Mouse (Mus musculus) myocyte (in vitro differentiated cells): ENCODE measurements around the gene Fhl3. TPM values are rescaled to one million over a fixed set of nuclear protein-coding genes. Genes with fewer than 3 reads are reported as not detected.

Experiments
- H3K27me3 ChIP-seq: one replicate; pipeline ENCODE4 v1.6.1; 2011; ENCODE audit not compliant: control insufficient read depth, insufficient read depth, insufficient read length
- H3K36me3 ChIP-seq: one replicate; pipeline ENCODE4 v1.6.1; 2011; ENCODE audit not compliant: control insufficient read depth, insufficient read depth
- H3K4me2 ChIP-seq: one replicate; pipeline ENCODE4 v1.6.1; 2011; ENCODE audit warnings: low read depth, control low read depth
- H3K4me3 ChIP-seq: one replicate; pipeline ENCODE4 v1.5.1; 2011; ENCODE audit warnings: mild to moderate bottlenecking, control low read depth, moderate library complexity
- H3K79me2 ChIP-seq: one replicate; pipeline ENCODE4 v1.6.1; 2011; ENCODE audit not compliant: control insufficient read depth, insufficient read depth
- H3ac ChIP-seq: one replicate; pipeline ENCODE4 v1.6.1; 2011; ENCODE audit not compliant: control insufficient read depth, insufficient read length
- CEBPB ChIP-seq: IDR thresholded peaks from 2 replicates; pipeline ENCODE4 v1.6.1; 2011; ENCODE audit warnings: mild to moderate bottlenecking, moderate library complexity; ENCODE audit not compliant: poor library complexity, insufficient read depth, severe bottlenecking
- E2F4 ChIP-seq: IDR thresholded peaks from one replicate; pipeline ENCODE4 v1.6.1; 2011; ENCODE audit warnings: mild to moderate bottlenecking, control low read depth, moderate library complexity; ENCODE audit not compliant: insufficient read depth
- MAX ChIP-seq: IDR thresholded peaks from one replicate; pipeline ENCODE4 v1.6.1; 2011; ENCODE audit warnings: low read depth, mild to moderate bottlenecking, control low read depth
- MYOD1 ChIP-seq, 3 experiments: IDR thresholded peaks; one replicate each; pipeline ENCODE4 v1.6.1; 2011; ENCODE audit warnings: control low read depth in 2 of 3, low read depth in 2 of 3, mild to moderate bottlenecking in 2 of 3, moderate library complexity in 1 of 3; ENCODE audit not compliant: insufficient read length in 2 of 3, control insufficient read depth in 1 of 3
- MYOG ChIP-seq, 3 experiments: IDR thresholded peaks; one replicate each; pipeline ENCODE4 v1.6.1; 2011; ENCODE audit warnings: control low read depth in 2 of 3, low read depth in 2 of 3, mild to moderate bottlenecking in 2 of 3; ENCODE audit not compliant: insufficient read length in 2 of 3, control insufficient read depth in 1 of 3, insufficient read depth in 1 of 3
- POLR2A ChIP-seq: IDR thresholded peaks from one replicate; pipeline ENCODE4 v1.6.1; 2011; ENCODE audit warnings: low read depth, mild to moderate bottlenecking, control low read depth, moderate library complexity; ENCODE audit not compliant: insufficient read length
- POLR2AphosphoS2 ChIP-seq: IDR thresholded peaks from one replicate; pipeline ENCODE4 v1.6.1; 2011; ENCODE audit warnings: low read depth, control low read depth; ENCODE audit not compliant: insufficient read length
- REST ChIP-seq: IDR thresholded peaks from one replicate; pipeline ENCODE4 v1.6.1; 2011; ENCODE audit warnings: mild to moderate bottlenecking, control low read depth, moderate library complexity; ENCODE audit not compliant: insufficient read depth, insufficient read length
- SRF ChIP-seq: IDR thresholded peaks from one replicate; pipeline ENCODE4 v1.6.1; 2011; ENCODE audit warnings: low read depth; ENCODE audit not compliant: control insufficient read depth, insufficient read length
- TCF12 ChIP-seq: IDR thresholded peaks from one replicate; pipeline ENCODE4 v1.6.1; 2011; ENCODE audit warnings: mild to moderate bottlenecking, control low read depth; ENCODE audit not compliant: poor library complexity, insufficient read depth, severe bottlenecking
- TCF3 ChIP-seq: IDR thresholded peaks from one replicate; pipeline ENCODE4 v1.6.1; 2011; ENCODE audit warnings: low read depth, control low read depth; ENCODE audit not compliant: insufficient read length
- USF1 ChIP-seq: IDR thresholded peaks from one replicate; pipeline ENCODE4 v1.6.1; 2011; ENCODE audit warnings: low read depth, mild to moderate bottlenecking, control low read depth, moderate library complexity
- polyA plus RNA-seq: library from polyadenylated mRNA; unstranded; fragments of >200 nt; fragmentation: generic; extraction: Trizol; gene quantifications from one replicate; pipeline ENCODE4 v1.2.1, GENCODE M21; 2012; ENCODE audit warnings: missing spikeins

Gene Fhl3
- polyA plus RNA-seq, 1 experiment = 110 TPM

DNA sequence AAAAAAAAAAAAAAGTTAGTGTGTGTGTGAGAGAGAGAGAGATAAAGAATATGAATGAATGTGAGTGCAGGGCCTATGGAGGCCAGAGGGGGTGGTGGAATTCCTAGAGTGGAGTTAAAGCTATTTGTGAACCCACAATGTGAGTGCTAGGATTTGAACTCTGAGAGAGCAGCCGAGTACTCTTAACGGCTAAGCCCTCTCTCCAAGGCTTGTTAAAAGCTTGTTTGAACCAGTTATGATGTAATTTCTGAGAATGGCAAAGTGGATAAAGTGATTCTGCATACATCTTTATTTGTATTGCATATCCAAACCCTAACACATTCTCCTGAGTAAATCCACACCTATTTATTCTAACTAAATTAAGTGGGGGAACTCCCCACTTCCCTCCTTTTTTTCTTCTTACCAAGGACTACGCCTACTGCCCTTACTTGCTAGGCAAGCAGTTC is 8.1 kb upstream of the Fhl3 start:
- no peak for TF ChIP-seq POLR2A
- TF ChIP-seq MYOG (IDR thresholded peaks at IDR 0.05; ENCODE audit: control insufficient read depth in 1 of 3, insufficient read depth in 1 of 3, insufficient read length in 2 of 3, low read depth in 2 of 3) = no peak
- TF ChIP-seq CEBPB = no peak
- no peak for TF ChIP-seq TCF3
- TF ChIP-seq TCF12 = no peak
- no peak for TF ChIP-seq REST
- TF ChIP-seq MYOD1 (IDR thresholded peaks at IDR 0.05; ENCODE audit: control insufficient read depth in 1 of 3, insufficient read length in 2 of 3, low read depth in 2 of 3) = no peak
- no peak for TF ChIP-seq MAX
- TF ChIP-seq USF1 = no peak
- TF ChIP-seq E2F4 = no peak
- TF ChIP-seq SRF = no peak
- TF ChIP-seq POLR2AphosphoS2 = no peak
- peak overlapping the region; percentile 90 for H3K4me2 ChIP-seq
- peak overlapping the region; percentile 41 for H3ac ChIP-seq

DNA sequence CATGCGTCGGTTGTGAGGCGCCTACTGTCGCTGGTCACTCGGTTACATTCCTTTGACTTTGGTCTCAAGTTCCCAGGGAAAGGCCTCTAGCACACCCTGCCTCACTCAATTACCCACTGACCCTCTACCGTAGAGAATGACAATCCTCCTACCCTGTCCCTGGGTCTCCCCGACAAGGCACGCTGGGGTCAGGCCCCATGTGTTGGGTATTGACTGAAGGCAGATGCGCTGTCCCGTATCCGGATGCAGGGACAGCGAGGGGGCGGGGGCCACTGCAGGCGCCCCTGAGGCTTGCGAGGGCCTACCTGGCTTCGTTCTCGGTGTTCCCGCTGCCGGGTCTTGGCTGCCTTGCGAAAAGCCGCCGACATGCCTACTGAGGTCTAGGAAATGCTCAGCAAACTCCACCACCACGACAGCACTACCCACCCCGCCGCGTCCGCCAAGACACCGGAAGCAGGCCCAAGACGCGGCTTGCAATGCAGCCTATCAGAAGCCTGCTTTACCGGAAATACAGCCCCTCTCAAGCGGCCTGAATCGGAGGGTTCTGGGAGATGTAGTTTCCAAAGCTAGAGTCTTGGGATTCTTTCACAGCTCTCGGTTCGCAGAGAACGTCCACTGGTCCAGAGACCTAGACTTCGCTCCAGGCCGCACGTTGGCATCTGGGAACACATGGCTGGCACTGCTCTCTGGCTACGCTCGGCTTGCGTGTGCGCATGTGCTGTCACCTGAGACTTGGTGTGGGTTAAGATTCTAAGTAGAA is 7.2 kb upstream of the Fhl3 start, which contains the start of gene Utp11:
Gene Utp11 (minus strand): TSS at position 466 of the 760 bp plus-strand sequence.
- Histone ChIP-seq H3K27me3 (no peaks in the 10 kb centered on the region), H3K36me3 (no peaks in the 10 kb centered on the region), H3K4me2 (peak within 1 kb of the TSS; percentile 90), H3K79me2 (peaks cover 45% of the 10 kb centered on the region), H3K4me3 (peak within 1 kb of the TSS; percentile 78), H3ac (peak within 1 kb of the TSS; percentile 41)
- TF ChIP-seq CEBPB = no peak
- peak; percentile 74 for TF ChIP-seq POLR2AphosphoS2
- peak in 1 of 3 experiments; percentile 37 for TF ChIP-seq MYOD1 (IDR thresholded peaks at IDR 0.05; ENCODE audit: control insufficient read depth in 1 of 3, insufficient read length in 2 of 3, low read depth in 2 of 3)
- TF ChIP-seq TCF3 = no peak
- TF ChIP-seq E2F4 = no peak
- peak; percentile 43 for TF ChIP-seq MAX
- no peak for TF ChIP-seq SRF
- peak; percentile 68 for TF ChIP-seq POLR2A
- no peak for TF ChIP-seq TCF12
- TF ChIP-seq REST = no peak
- peak in 2 of 3 experiments; percentile 25 to 39 for TF ChIP-seq MYOG (IDR thresholded peaks at IDR 0.05; ENCODE audit: control insufficient read depth in 1 of 3, insufficient read depth in 1 of 3, insufficient read length in 2 of 3, low read depth in 2 of 3)
- no peak for TF ChIP-seq USF1

More for the DNA sequence above, 8.1 kb upstream of the Fhl3 start:
- H3K79me2 ChIP-seq = peaks cover 50% of the 10 kb centered on the region
- H3K4me3 ChIP-seq = peak overlapping the region; percentile 78
- no peaks in the 10 kb centered on the region for H3K27me3 ChIP-seq
- peaks cover 4% of the 10 kb centered on the region for H3K36me3 ChIP-seq

DNA sequence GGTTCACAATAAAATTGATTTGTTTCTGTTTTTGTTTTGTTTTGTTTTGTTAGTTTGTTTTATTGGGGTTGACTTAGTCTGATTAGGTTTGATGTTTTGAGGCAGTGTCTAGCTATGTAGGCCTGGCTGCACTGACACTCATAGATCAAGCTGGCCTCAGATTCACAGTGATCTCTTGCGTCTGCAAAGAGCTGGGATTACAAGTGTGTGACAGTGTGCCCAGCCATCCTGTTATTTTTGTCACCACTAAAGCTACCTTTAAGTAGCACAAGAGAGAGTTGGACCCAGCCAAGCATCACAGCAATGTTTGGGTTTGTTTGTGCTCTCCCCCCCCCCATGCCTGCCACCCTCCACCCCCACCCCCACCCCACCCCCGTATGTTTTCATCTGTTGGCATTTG is 5.9 kb upstream of the Fhl3 start:
- TF ChIP-seq REST (no peak), E2F4 (no peak), USF1 (no peak), CEBPB (no peak), MYOG (IDR thresholded peaks at IDR 0.05; ENCODE audit: control insufficient read depth in 1 of 3, insufficient read depth in 1 of 3, insufficient read length in 2 of 3, low read depth in 2 of 3) (no peak), SRF (no peak), MYOD1 (IDR thresholded peaks at IDR 0.05; ENCODE audit: control insufficient read depth in 1 of 3, insufficient read length in 2 of 3, low read depth in 2 of 3) (no peak), MAX (no peak), POLR2AphosphoS2 (no peak), POLR2A (no peak), TCF3 (no peak), TCF12 (no peak)
- H3K27me3 ChIP-seq = no peaks in the 10 kb centered on the region
- no peak overlapping the region for H3ac ChIP-seq
- no peak overlapping the region for H3K4me2 ChIP-seq
- H3K79me2 ChIP-seq = peaks cover 34% of the 10 kb centered on the region
- no peak overlapping the region for H3K4me3 ChIP-seq
- H3K36me3 ChIP-seq = no peaks in the 10 kb centered on the region

DNA sequence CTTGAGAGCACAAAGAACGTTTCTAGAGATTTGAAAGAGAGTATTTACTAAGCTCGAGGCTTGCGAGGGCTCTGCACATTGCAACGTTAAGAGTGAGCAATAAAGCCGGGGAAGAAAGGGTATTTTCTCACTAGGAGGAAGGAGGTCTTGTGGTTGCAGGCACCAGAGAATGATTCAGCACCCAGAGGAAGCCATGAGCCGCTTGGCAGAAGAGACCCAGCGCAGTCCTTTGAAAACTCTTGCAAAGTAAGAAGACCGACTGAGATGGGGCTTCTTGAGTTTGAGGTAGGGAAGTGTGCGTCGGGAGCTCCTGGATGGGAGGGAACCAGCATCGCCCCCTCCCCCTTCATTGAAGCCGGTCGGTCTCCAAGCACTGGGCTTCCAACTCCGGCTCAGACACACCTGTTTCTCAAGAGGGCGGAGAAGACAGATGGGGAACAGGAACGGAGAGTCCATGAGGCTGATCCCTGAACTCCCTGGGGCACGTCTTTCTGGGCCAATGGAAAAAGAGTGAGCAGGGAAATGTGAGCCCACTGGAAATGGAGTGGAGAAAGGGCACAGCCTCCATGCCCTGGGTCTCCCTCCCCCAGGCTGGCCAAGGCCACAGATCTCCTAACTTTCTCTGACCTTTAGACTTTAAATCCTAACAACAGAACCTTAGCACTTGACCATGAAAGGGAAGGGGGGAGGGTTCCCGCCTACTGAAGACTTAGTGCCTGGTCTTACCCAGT is 4.5 kb upstream of the Fhl3 start:
- Histone ChIP-seq H3ac (no peak overlapping the region), H3K27me3 (no peaks in the 10 kb centered on the region), H3K4me2 (peak overlapping the region; percentile 59), H3K36me3 (no peaks in the 10 kb centered on the region), H3K4me3 (no peak overlapping the region), H3K79me2 (peaks cover 25% of the 10 kb centered on the region)
- TF ChIP-seq CEBPB (no peak), POLR2A (no peak), MYOD1 (IDR thresholded peaks at IDR 0.05; ENCODE audit: control insufficient read depth in 1 of 3, insufficient read length in 2 of 3, low read depth in 2 of 3) (peak in 2 of 3 experiments; percentile 52 to 67), USF1 (no peak), REST (no peak), SRF (no peak), TCF3 (no peak), POLR2AphosphoS2 (no peak), MAX (no peak), TCF12 (no peak), MYOG (IDR thresholded peaks at IDR 0.05; ENCODE audit: control insufficient read depth in 1 of 3, insufficient read depth in 1 of 3, insufficient read length in 2 of 3, low read depth in 2 of 3) (peak in 1 of 3 experiments; percentile 63), E2F4 (no peak)
